Mouse (Mus musculus): Measurements from ENCODE around the gene Fpr-rs3. TPM values are rescaled to one million over a fixed set of nuclear protein-coding genes. Genes with fewer than 3 reads are reported as not detected.

The Fpr-rs3 gene
- polyA plus RNA-seq (2012; rRNA removed): not detected in 2 replicates
- polyA plus RNA-seq (2014; fragmentation: Nextera tagmentation; extraction: Ambion mirVana): not detected in 2 replicates

DNA sequence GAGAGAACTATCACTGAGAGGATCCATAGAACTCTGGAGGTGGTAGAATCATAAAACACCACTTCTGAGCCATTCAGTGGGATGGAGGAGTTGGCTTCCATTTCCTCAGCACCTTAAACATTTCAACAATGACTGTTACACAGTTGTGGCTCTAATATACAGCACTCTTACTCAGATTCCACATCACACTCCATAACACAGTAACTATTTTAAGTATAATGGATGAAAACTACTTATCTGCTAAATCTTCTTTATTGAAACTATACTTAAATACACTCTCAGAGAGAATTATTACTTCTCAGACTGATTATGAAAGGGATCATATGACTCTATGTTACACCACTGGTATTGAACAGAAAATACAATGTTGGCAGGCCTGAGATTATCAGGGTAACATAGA lies at the start of gene Fpr-rs3:
Gene Fpr-rs3, minus strand, starts transcription at position 101 of the 400 bp plus-strand sequence.
- H3K9me3 ChIP-seq (ENCODE audit: control insufficient read depth, low read length): no peaks in the 10 kb centered on the region

DNA sequence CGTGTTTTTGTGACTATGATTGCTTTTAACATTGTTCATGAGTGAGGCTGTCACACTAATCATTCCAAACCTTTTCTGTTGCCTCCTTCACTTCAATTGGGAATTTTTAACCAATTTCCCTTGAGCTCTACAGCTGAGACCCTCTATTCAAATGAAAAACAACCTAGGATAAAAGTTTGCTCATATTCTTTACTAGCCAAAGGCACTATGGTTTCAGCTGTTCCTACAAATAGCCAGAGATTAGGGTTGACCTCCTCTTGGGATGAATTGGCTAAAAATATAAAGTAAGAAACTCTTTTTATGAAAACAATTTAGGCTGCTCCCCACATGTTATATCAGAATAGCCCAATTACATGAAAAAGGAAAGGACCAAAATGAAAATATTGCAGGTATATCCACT lies 28.4 kb downstream of the Fpr-rs3 start, which contains the start of gene Vmn2r110:
Gene Vmn2r110, minus strand, starts transcription at position 101 of the 400 bp plus-strand sequence.
- no peaks in the 10 kb centered on the region for H3K4me1 ChIP-seq (replicated peaks; ENCODE audit: control insufficient read depth in 2 of 2, insufficient read depth in 2 of 2, low read length in 1 of 2)
- H3K9ac ChIP-seq (replicated peaks): no peak within 1 kb of the TSS
- DNase-seq (ENCODE audit: low read depth in 3 of 3, low spot score in 3 of 3) (no peak), ATAC-seq (ENCODE audit: insufficient read depth) (no peak)
- H3K4me2 ChIP-seq (ENCODE audit: low read depth): no peak within 1 kb of the TSS
- H3K36me3 ChIP-seq (replicated peaks; ENCODE audit: control insufficient read depth, insufficient read depth, low read depth): no peaks in the 10 kb centered on the region
- H3K27me3 ChIP-seq (ENCODE audit: control insufficient read depth, insufficient read depth, low read length): no peaks in the 10 kb centered on the region
- TF ChIP-seq EP300 (IDR thresholded peaks at IDR 0.05; ENCODE audit: low read depth) (no peak), CTCF (IDR thresholded peaks at IDR 0.05; ENCODE audit: low read depth) (no peak)
- no peak within 1 kb of the TSS for H3K4me3 ChIP-seq (ENCODE audit: insufficient read depth in 1 of 2, low read depth in 2 of 2, low read length in 2 of 2)
- WGBS (ENCODE audit: insufficient replicate concordance): 17% methylated on average over 1 of the region's 1 CpGs
- H3K27ac ChIP-seq: no peak within 1 kb of the TSS
- H3K9me3 ChIP-seq (ENCODE audit: control insufficient read depth, low read length): no peaks in the 10 kb centered on the region

More for the DNA sequence above, at the start of gene Fpr-rs3:
- H3K27ac ChIP-seq: no peak within 1 kb of the TSS
- TF ChIP-seq EP300 (IDR thresholded peaks at IDR 0.05; ENCODE audit: low read depth) (no peak), CTCF (IDR thresholded peaks at IDR 0.05; ENCODE audit: low read depth) (no peak)
- DNase-seq (ENCODE audit: low read depth in 3 of 3, low spot score in 3 of 3) (no peak), ATAC-seq (ENCODE audit: insufficient read depth) (no peak)
- no peak within 1 kb of the TSS for H3K9ac ChIP-seq (replicated peaks)
- no peak within 1 kb of the TSS for H3K4me3 ChIP-seq (ENCODE audit: insufficient read depth in 1 of 2, low read depth in 2 of 2, low read length in 2 of 2)
- no peaks in the 10 kb centered on the region for H3K36me3 ChIP-seq (replicated peaks; ENCODE audit: control insufficient read depth, insufficient read depth, low read depth)
- no peaks in the 10 kb centered on the region for H3K27me3 ChIP-seq (ENCODE audit: control insufficient read depth, insufficient read depth, low read length)
- no peak within 1 kb of the TSS for H3K4me2 ChIP-seq (ENCODE audit: low read depth)
- no peaks in the 10 kb centered on the region for H3K4me1 ChIP-seq (replicated peaks; ENCODE audit: control insufficient read depth in 2 of 2, insufficient read depth in 2 of 2, low read length in 1 of 2)

Other genes with a start within 250 kb of the Fpr-rs3 start
- gene Vmn1r224, start 210.7 kb downstream of the Fpr-rs3 start, polyA plus RNA-seq (2012; rRNA removed): not detected in 2 replicates
- not detected in 2 replicates for gene Vmn1r224, start 210.7 kb downstream of the Fpr-rs3 start, polyA plus RNA-seq (2014; fragmentation: Nextera tagmentation; extraction: Ambion mirVana)
- not detected in 2 replicates for gene Vmn2r108, start 143.5 kb downstream of the Fpr-rs3 start, polyA plus RNA-seq (2012; rRNA removed)
- not detected in 2 replicates for gene Vmn2r108, start 143.5 kb downstream of the Fpr-rs3 start, polyA plus RNA-seq (2014; fragmentation: Nextera tagmentation; extraction: Ambion mirVana)
- not detected in 2 replicates for gene Vmn1r225, start 126.7 kb downstream of the Fpr-rs3 start, polyA plus RNA-seq (2012; rRNA removed)
- not detected in 2 replicates for gene Vmn1r225, start 126.7 kb downstream of the Fpr-rs3 start, polyA plus RNA-seq (2014; fragmentation: Nextera tagmentation; extraction: Ambion mirVana)
- gene Vmn2r109, start 60.1 kb downstream of the Fpr-rs3 start, polyA plus RNA-seq (2012; rRNA removed): not detected in 2 replicates
- gene Vmn2r109, start 60.1 kb downstream of the Fpr-rs3 start, polyA plus RNA-seq (2014; fragmentation: Nextera tagmentation; extraction: Ambion mirVana): not detected in 2 replicates
- gene Vmn2r110, start 28.5 kb downstream of the Fpr-rs3 start, polyA plus RNA-seq (2012; rRNA removed): not detected in 2 replicates
- 0.01 TPM in 1 of 2 replicates, not detected in the other for gene Vmn2r110, start 28.5 kb downstream of the Fpr-rs3 start, polyA plus RNA-seq (2014; fragmentation: Nextera tagmentation; extraction: Ambion mirVana)
- not detected in 2 replicates for gene Vmn1r226, start 58.0 kb upstream of the Fpr-rs3 start, polyA plus RNA-seq (2012; rRNA removed)
- not detected in 2 replicates for gene Vmn1r226, start 58.0 kb upstream of the Fpr-rs3 start, polyA plus RNA-seq (2014; fragmentation: Nextera tagmentation; extraction: Ambion mirVana)
- gene Vmn1r227, start 105.0 kb upstream of the Fpr-rs3 start, polyA plus RNA-seq (2012; rRNA removed): not detected in 2 replicates
- gene Vmn1r227, start 105.0 kb upstream of the Fpr-rs3 start, polyA plus RNA-seq (2014; fragmentation: Nextera tagmentation; extraction: Ambion mirVana): not detected in 2 replicates
- gene Vmn1r228, start 161.3 kb upstream of the Fpr-rs3 start, polyA plus RNA-seq (2012; rRNA removed): not detected in 2 replicates
- gene Vmn1r228, start 161.3 kb upstream of the Fpr-rs3 start, polyA plus RNA-seq (2014; fragmentation: Nextera tagmentation; extraction: Ambion mirVana): not detected in 2 replicates
- not detected in 2 replicates for gene Vmn1r229, start 186.7 kb upstream of the Fpr-rs3 start, polyA plus RNA-seq (2012; rRNA removed)
- not detected in 2 replicates for gene Vmn1r229, start 186.7 kb upstream of the Fpr-rs3 start, polyA plus RNA-seq (2014; fragmentation: Nextera tagmentation; extraction: Ambion mirVana)
- not detected in 2 replicates for gene Vmn1r230, start 215.6 kb upstream of the Fpr-rs3 start, polyA plus RNA-seq (2012; rRNA removed)
- not detected in 2 replicates for gene Vmn1r230, start 215.6 kb upstream of the Fpr-rs3 start, polyA plus RNA-seq (2014; fragmentation: Nextera tagmentation; extraction: Ambion mirVana)

Data from liver, embryonic 14.5 days (tissue).